Mouse (Mus musculus) lung, postnatal 0 days (tissue): ENCODE data around the gene Csk.

Experiments used
- CTCF ChIP-seq: IDR thresholded peaks from 2 replicates; pipeline ENCODE4 v1.5.1; 2016; ENCODE audit warnings: antibody characterized with exemption, mild to moderate bottlenecking
- EP300 ChIP-seq: IDR thresholded peaks from 2 replicates; pipeline ENCODE4 v1.6.1; 2016; ENCODE audit warnings: antibody characterized with exemption, mild to moderate bottlenecking, control low read depth

DNA sequence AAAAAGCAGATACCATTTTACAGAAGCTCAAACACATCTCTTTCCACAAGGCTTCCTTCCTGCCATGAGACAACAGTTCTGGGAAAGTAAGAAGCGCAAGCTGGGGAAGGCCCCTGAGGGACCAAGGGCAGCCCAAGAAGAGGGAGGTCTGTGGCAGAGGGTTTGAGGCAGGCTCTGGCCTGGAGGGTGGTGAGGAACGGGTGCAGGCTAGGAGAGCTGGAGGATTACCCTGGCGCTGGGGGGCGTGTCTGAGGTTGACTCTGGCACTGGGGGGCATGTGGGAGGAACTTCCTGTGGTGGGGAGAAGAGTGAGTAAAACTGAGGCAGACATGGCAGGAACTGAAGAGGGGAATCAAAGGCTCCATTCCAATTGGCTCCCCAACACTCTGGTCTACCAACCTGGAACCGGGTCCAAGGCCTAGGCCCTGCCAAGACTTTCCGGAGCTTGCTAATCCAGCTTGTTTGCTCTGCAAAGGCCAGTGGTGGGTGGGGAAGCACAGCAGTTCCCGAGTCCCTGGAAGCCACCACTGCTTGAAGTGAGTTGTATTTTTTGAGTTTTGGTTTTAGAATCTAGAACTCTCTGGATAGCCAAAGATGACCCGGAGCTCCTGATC is 35.8 kb downstream of the Csk start:
- no peak for TF ChIP-seq CTCF
- TF ChIP-seq EP300, result no peak
